Mouse (Mus musculus): Measurements from ENCODE around the gene Coasy.

GRCm38 (mm10) chr11:101062971-101063675 lies 19.2 kb upstream of the Coasy start:
- TF ChIP-seq EP300 (IDR thresholded peaks at IDR 0.05; ENCODE audit: insufficient read depth, low read depth, low read length) = no peak
- TF ChIP-seq CTCF (IDR thresholded peaks at IDR 0.05) = no peak
- TF ChIP-seq POLR2A (IDR thresholded peaks at IDR 0.05; ENCODE audit: insufficient read depth, low read depth, low read length) = no peak

Data from heart, adult 2 months (tissue).